Mouse (Mus musculus) cerebellum, adult 11-12 months (tissue): ENCODE results near the gene Cep41.

Experiments
- DNase-seq: peaks from one replicate; pipeline ENCODE4 v3.0.0; 2022

The Cep41 gene

GRCm38 (mm10) chr6:30693350-30693991 is at the start of gene Cep41:
Gene Cep41 (minus strand): TSS chr6:30693749.
- peak; percentile 97 for DNase-seq

- DNase-seq: peak; percentile 41
Measured at GRCm38 (mm10) chr6:30739177-30739747, 45.7 kb upstream of the Cep41 start.

- DNase-seq: peak; percentile 26
Measured at GRCm38 (mm10) chr6:30738464-30739006, 45.0 kb upstream of the Cep41 start.

- DNase-seq: peak; percentile 79
Measured at GRCm38 (mm10) chr6:30737548-30738463, 44.3 kb upstream of the Cep41 start.

- peak; percentile 76 for DNase-seq
Measured at GRCm38 (mm10) chr6:30736864-30737547, 43.5 kb upstream of the Cep41 start.

- no peak for DNase-seq
Measured at GRCm38 (mm10) chr6:30736372-30736762, 42.8 kb upstream of the Cep41 start.

- peak; percentile 8 for DNase-seq
Measured at GRCm38 (mm10) chr6:30735728-30736371, 42.3 kb upstream of the Cep41 start.

- no peak for DNase-seq
Measured at GRCm38 (mm10) chr6:30734988-30735727, 41.6 kb upstream of the Cep41 start.

GRCm38 (mm10) chr6:30734465-30734864 is 40.9 kb upstream of the Cep41 start:
- no peak for DNase-seq

GRCm38 (mm10) chr6:30732571-30733130 is 39.1 kb upstream of the Cep41 start:
- DNase-seq: no peak

GRCm38 (mm10) chr6:30730301-30730971 is 36.9 kb upstream of the Cep41 start:
- DNase-seq: no peak

- no peak for DNase-seq
Measured at GRCm38 (mm10) chr6:30723331-30723730, 29.8 kb upstream of the Cep41 start, which contains the start of gene Mest. Gene Mest (plus strand): TSS chr6:30723547.

- DNase-seq: no peak
Measured at GRCm38 (mm10) chr6:30722385-30723164, 29.0 kb upstream of the Cep41 start.

GRCm38 (mm10) chr6:30716796-30717195 is 23.2 kb upstream of the Cep41 start:
- no peak for DNase-seq

- DNase-seq: no peak
Measured at GRCm38 (mm10) chr6:30714891-30715471, 21.4 kb upstream of the Cep41 start.

- DNase-seq: no peak
Measured at GRCm38 (mm10) chr6:30713896-30714295, 20.3 kb upstream of the Cep41 start.

GRCm38 (mm10) chr6:30713455-30713854 is 19.9 kb upstream of the Cep41 start:
- DNase-seq: no peak

GRCm38 (mm10) chr6:30712484-30712883 is 18.9 kb upstream of the Cep41 start:
- DNase-seq: no peak

- no peak for DNase-seq
Measured at GRCm38 (mm10) chr6:30711365-30711763, 17.8 kb upstream of the Cep41 start.
